Mouse (Mus musculus) heart, embryonic 16.5 days (tissue): ENCODE data around the gene Arhgef17. TPM values are rescaled to one million over a fixed set of nuclear protein-coding genes. Genes with fewer than 3 reads are reported as not detected.

Source experiments
- ATAC-seq: fragments of 200-750 bp; cut with Nextera tagmentation; replicated peaks from 2 replicates; pipeline ENCODE4 v1.8.0; 2017; ENCODE audit warnings: moderate number of reproducible peaks; ENCODE audit not compliant: insufficient read depth, low FRiP score; ENCODE audit errors: extremely low read depth
- H3K27ac ChIP-seq: fragments of 300-500 bp; sonication (generic); 2 replicates; pipeline ENCODE4 v1.5.1; 2014; ENCODE audit warnings: mild to moderate bottlenecking, low read length, control low read depth, moderate library complexity
- H3K27me3 ChIP-seq: fragments of 300-500 bp; sonication (generic); 2 replicates; pipeline ENCODE4 v1.6.1; 2014; ENCODE audit warnings: low read length, mixed read lengths; ENCODE audit not compliant: control insufficient read depth, insufficient read depth
- H3K36me3 ChIP-seq: fragments of 300-500 bp; sonication (generic); 2 replicates; pipeline ENCODE4 v1.6.1; 2014; ENCODE audit not compliant: control insufficient read depth, insufficient read depth
- H3K4me1 ChIP-seq: fragments of 300-500 bp; sonication (generic); 2 replicates; pipeline ENCODE4 v1.6.1; 2014; ENCODE audit warnings: low read length, mixed read lengths; ENCODE audit not compliant: control insufficient read depth, insufficient read depth
- H3K4me2 ChIP-seq: fragments of 300-500 bp; sonication (generic); 2 replicates; pipeline ENCODE4 v1.6.1; 2014; ENCODE audit warnings: low read depth, mild to moderate bottlenecking, control low read depth, low read length
- H3K4me3 ChIP-seq: fragments of 300-500 bp; sonication (generic); 2 replicates; pipeline ENCODE4 v1.5.1; 2014; ENCODE audit warnings: mild to moderate bottlenecking, control low read depth, low read length
- H3K9ac ChIP-seq: fragments of 300-500 bp; sonication (generic); 2 replicates; pipeline ENCODE4 v1.6.1; 2014; ENCODE audit warnings: low read length, control low read depth
- H3K9me3 ChIP-seq: fragments of 300-500 bp; sonication (generic); replicated peaks from 2 replicates; pipeline ENCODE4 v1.6.1; 2016; ENCODE audit warnings: low read length; ENCODE audit not compliant: control insufficient read depth
- WGBS: fragments of 180-500 bp; shearing (Covaris S2); extraction: QIAGEN DNeasy Blood & Tissue Kit; methylation state at CpG from one replicate; pipeline ENCODE4 v1.1.7; 2014; 5-methylcytosine and 5-hydroxymethylcytosine counted together
- polyA plus RNA-seq: library from polyadenylated mRNA; unstranded; fragments of >200 nt; fragmentation: Nextera tagmentation; extraction: Ambion mirVana; gene quantifications from 2 replicates; pipeline ENCODE4 v1.2.1, GENCODE M21; 2015

The Arhgef17 gene
- polyA plus RNA-seq, 1 experiment from 2014 or later = 5.1 TPM

GRCm38 (mm10) chr7:100932481-100933007 is 637 bp upstream of the Arhgef17 start:
- Histone ChIP-seq H3K9me3 (no peaks in the 10 kb centered on the region), H3K27me3 (peaks cover 2% of the 10 kb centered on the region; the same call in 1 of the 2 replicates), H3K9ac (peak overlapping the region; percentile 95), H3K27ac (peak overlapping the region; percentile 93), H3K4me1 (peaks cover 32% of the 10 kb centered on the region), H3K36me3 (no peaks in the 10 kb centered on the region), H3K4me3 (peak overlapping the region; percentile 67), H3K4me2 (peak overlapping the region; percentile 90)
- ATAC-seq = peak; percentile 88
- WGBS = under 1% methylated on average over 26 of the region's 27 CpGs

- Histone ChIP-seq H3K4me1 (peaks cover 42% of the 10 kb centered on the region), H3K27ac (peak overlapping the region; percentile 93), H3K9ac (peak overlapping the region; percentile 95), H3K36me3 (no peaks in the 10 kb centered on the region), H3K9me3 (no peaks in the 10 kb centered on the region), H3K4me2 (peak overlapping the region; percentile 90), H3K4me3 (peak overlapping the region; percentile 67), H3K27me3 (peaks cover 2% of the 10 kb centered on the region; the same call in 1 of the 2 replicates)
- ATAC-seq = peak; percentile 3; the same call in 1 of the 2 replicates
- 0% methylated on average over 53 of the region's 73 CpGs for WGBS
These were observed 486 bp downstream of the Arhgef17 start for GRCm38 (mm10) chr7:100931316-100931925.

DNA sequence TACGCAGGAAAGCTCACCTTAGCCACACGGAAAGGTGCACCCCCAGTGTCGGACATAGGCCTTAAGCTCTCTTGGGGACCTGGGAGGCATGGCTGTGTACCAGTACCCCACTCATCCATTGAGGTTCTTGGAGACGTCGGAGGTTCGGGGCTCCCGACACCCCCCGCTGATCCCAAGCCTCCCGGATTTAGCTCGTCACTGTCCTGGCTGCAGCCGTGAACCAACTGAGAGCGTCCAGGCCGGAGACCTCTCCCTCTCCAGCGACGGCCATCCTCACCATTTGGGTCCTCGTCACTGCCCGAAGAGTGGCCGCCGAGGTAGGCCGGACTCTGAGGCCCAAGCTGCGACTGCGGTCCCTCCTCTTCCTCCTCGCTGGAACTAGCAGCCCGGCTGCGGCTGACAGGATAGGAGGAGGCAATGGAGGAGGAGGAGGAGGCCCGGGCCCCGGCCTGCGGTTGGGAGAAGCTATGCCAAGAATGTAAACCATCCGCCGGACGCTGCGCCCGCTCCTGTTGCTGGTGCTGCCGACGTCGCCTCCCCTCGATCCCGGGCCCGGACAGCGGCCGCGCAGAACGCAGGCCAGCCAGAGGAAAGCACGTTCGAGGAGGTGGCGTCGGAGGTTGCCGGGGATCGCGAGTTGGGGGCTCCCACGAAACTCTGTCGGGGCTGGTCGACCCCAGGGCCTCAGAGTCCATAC is 1.1 kb downstream of the Arhgef17 start:
- Histone ChIP-seq H3K36me3 (no peaks in the 10 kb centered on the region), H3K27me3 (peaks cover 2% of the 10 kb centered on the region; the same call in 1 of the 2 replicates), H3K27ac (peak overlapping the region; percentile 93), H3K4me1 (peaks cover 49% of the 10 kb centered on the region), H3K4me2 (peak overlapping the region; percentile 90), H3K9ac (peak overlapping the region; percentile 95), H3K9me3 (no peaks in the 10 kb centered on the region), H3K4me3 (peak overlapping the region; percentile 67)
- 5% methylated on average over 51 of the region's 53 CpGs for WGBS
- ATAC-seq = peak; percentile 28

GRCm38 (mm10) chr7:100929639-100930303 is 2.1 kb downstream of the Arhgef17 start:
- peak overlapping the region; percentile 95 for H3K9ac ChIP-seq
- H3K4me3 ChIP-seq = peak overlapping the region; percentile 67
- H3K4me1 ChIP-seq = peaks cover 59% of the 10 kb centered on the region
- H3K36me3 ChIP-seq = no peaks in the 10 kb centered on the region
- ATAC-seq = no peak
- peak overlapping the region; percentile 90 for H3K4me2 ChIP-seq
- 56% methylated on average over 19 of the region's 19 CpGs for WGBS
- H3K9me3 ChIP-seq = no peaks in the 10 kb centered on the region
- no peak overlapping the region for H3K27ac ChIP-seq
- H3K27me3 ChIP-seq = peaks cover 2% of the 10 kb centered on the region; the same call in 1 of the 2 replicates

DNA sequence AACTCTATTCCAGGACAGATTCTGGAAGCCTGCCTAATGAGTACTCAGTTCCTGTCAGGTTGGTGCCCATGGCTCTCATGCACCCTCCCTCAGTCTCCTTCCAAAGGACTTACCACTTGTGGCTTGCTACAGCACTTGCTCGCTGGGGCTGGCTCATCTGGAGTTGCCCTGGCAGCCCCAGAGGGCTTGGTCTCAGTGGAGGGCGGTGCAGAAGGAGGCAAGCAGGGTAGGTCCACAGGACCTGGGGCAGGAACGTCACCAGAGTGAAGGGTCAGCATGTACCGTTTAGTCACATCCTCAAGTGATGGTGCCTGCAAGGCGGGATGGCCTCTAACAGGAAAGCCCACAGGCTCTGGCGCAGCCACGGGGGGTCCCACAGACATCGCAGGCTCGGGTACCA is 3.5 kb downstream of the Arhgef17 start:
- WGBS = 26% methylated on average over 9 of the region's 9 CpGs
- H3K27ac ChIP-seq = no peak overlapping the region
- H3K9me3 ChIP-seq = no peaks in the 10 kb centered on the region
- peaks cover 2% of the 10 kb centered on the region; the same call in 1 of the 2 replicates for H3K36me3 ChIP-seq
- peak overlapping the region; percentile 95 for H3K9ac ChIP-seq
- H3K4me3 ChIP-seq = peak overlapping the region; percentile 67
- peaks cover 72% of the 10 kb centered on the region for H3K4me1 ChIP-seq
- no peaks in the 10 kb centered on the region for H3K27me3 ChIP-seq
- no peak for ATAC-seq
- peak overlapping the region; percentile 90 for H3K4me2 ChIP-seq

DNA sequence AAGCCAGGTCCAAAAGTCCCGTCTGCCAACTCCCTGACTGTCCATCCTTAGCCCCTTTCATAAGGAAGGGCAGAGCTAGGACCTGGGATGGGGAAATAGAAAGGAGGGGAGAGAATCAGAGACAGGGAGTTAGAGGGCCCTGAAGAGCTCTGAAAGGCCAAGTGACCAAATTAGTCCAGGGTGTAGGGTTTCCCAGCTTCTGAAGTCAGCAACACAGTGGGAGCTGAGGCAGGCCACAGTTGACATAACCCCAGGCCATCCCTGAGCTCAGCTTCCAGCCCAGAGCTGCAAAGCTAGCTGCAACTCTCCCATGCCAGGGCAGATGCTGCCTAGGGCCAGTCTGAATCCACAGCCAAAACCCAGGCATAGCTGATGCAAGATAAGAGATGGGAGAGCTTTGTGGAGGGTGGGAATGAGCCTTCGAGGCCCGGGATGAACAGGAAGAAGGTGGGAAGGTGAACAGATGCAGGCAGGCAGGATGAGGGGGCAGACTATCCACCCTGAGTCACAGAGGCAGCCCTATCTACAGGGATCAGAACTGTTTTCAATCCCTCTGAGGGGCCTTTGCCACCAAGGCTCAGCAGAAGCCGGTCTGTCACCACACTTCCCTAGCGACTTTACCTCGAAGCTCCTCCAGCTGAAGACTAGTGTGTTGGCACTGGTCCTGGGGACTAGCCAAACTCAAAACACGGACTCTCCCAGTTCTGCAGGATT is 4.5 kb downstream of the Arhgef17 start:
- Histone ChIP-seq H3K36me3 (peaks cover 2% of the 10 kb centered on the region; the same call in 1 of the 2 replicates), H3K4me2 (peak overlapping the region; percentile 90), H3K27ac (peak overlapping the region; percentile 45; the same call in 1 of the 2 replicates), H3K4me1 (peaks cover 79% of the 10 kb centered on the region), H3K9ac (peak overlapping the region; percentile 95), H3K4me3 (peak overlapping the region; percentile 67), H3K27me3 (no peaks in the 10 kb centered on the region), H3K9me3 (no peaks in the 10 kb centered on the region)
- 9% methylated on average over 7 of the region's 7 CpGs for WGBS
- no peak for ATAC-seq

- peaks cover 2% of the 10 kb centered on the region; the same call in 1 of the 2 replicates for H3K36me3 ChIP-seq
- peaks cover 82% of the 10 kb centered on the region for H3K4me1 ChIP-seq
- H3K9ac ChIP-seq = peak overlapping the region; percentile 95
- H3K27ac ChIP-seq = peak overlapping the region; percentile 37
- H3K4me2 ChIP-seq = peak overlapping the region; percentile 90
- WGBS = 35% methylated on average over 12 of the region's 12 CpGs
- H3K27me3 ChIP-seq = no peaks in the 10 kb centered on the region
- H3K9me3 ChIP-seq = no peaks in the 10 kb centered on the region
- ATAC-seq = no peak
- H3K4me3 ChIP-seq = peak overlapping the region; percentile 67
These were observed 5.5 kb downstream of the Arhgef17 start for GRCm38 (mm10) chr7:100926311-100926923.
